13 mouse cellular contexts compared by ENCODE assay signal in genomic region chr12:79044668-79045067, GRCm38 (mm10). TPM values are rescaled to one million over a fixed set of nuclear protein-coding genes. Genes with fewer than 3 reads are reported as not detected.
DNase-seq lines count a peak whose midpoint lies in the region; ATAC-seq and TF ChIP-seq lines count a peak whose summit lies in the region.
"Had no signal": no experiment of that assay in that cellular context is flagged by ENCODE, and none has a peak within 500 bp of the region (broad histone marks: within the 10 kb centered on the region; RNA-seq: fewer than 3 reads in every experiment).

No protein-coding gene starts in this region.

- no peaks in the 10 kb centered on the region for H3K4me1 ChIP-seq in embryonic facial prominence, embryonic 11.5 days (ENCODE audit: control insufficient read depth, insufficient read depth, low read length)
- H3K4me1 ChIP-seq in embryonic facial prominence, embryonic 10.5 days: 0 out of 2 replicates have a peak, but pooled peaks cover 1% of the 10 kb centered on the region
- no peaks in the 10 kb centered on the region for H3K4me1 ChIP-seq in embryonic facial prominence, embryonic 15.5 days
- peaks cover 18 to 27% of the 10 kb centered on the region in 2 experiments for H3K4me1 ChIP-seq in heart, embryonic 14.5 days (ENCODE audit: control insufficient read depth in 2 of 2, insufficient read depth in 2 of 2, low read length in 2 of 2)
- H3K4me1 ChIP-seq in lung, embryonic 15.5 days: no peaks in the 10 kb centered on the region
- no peaks in the 10 kb centered on the region for H3K4me1 ChIP-seq in hindbrain, postnatal 0 days (ENCODE audit: insufficient read depth, low read length)
- H3K4me1 ChIP-seq: midbrain, embryonic 12.5 days had no signal

- 0 out of 2 replicates have a peak, but pooled peaks have one; percentile 59 for ATAC-seq in embryonic facial prominence, embryonic 11.5 days (replicated peaks; ENCODE audit: insufficient number of reproducible peaks, low FRiP score, low TSS enrichment, low read depth)
- peak; percentile 68; the same call in 1 of the 2 replicates for ATAC-seq in embryonic facial prominence, embryonic 15.5 days (ENCODE audit: insufficient number of reproducible peaks, low FRiP score, low TSS enrichment, low read depth)
- ATAC-seq in heart, embryonic 14.5 days (ENCODE audit: insufficient number of reproducible peaks, insufficient read depth, low FRiP score, low read depth): peak; percentile 83
- peak; percentile 42; the same call in 1 of the 2 replicates for ATAC-seq in lung, embryonic 15.5 days (ENCODE audit: borderline replicate concordance, extremely low read depth, low FRiP score, low TSS enrichment)
- ATAC-seq in CD4-positive, CD25-positive, alpha-beta regulatory T cell, adult 4 months: no peak
- no peak for ATAC-seq in hindbrain, postnatal 0 days
- ATAC-seq: forebrain, postnatal 0 days; Patski had no signal

- WGBS in embryonic facial prominence, embryonic 11.5 days: 69% methylated on average over 8 of the region's 8 CpGs
- WGBS in embryonic facial prominence, embryonic 10.5 days: 77% methylated on average over 8 of the region's 8 CpGs
- 63% methylated on average over 8 of the region's 8 CpGs for WGBS in embryonic facial prominence, embryonic 15.5 days
- 27% methylated on average over 8 of the region's 8 CpGs for WGBS in heart, embryonic 14.5 days
- WGBS in lung, embryonic 15.5 days: 67% methylated on average over 8 of the region's 8 CpGs
- 83% methylated on average over 8 of the region's 8 CpGs for WGBS in hindbrain, postnatal 0 days

- DNase-seq in embryonic facial prominence, embryonic 11.5 days (ENCODE audit: low spot score): peak; percentile 16
- no peak for DNase-seq in embryonic facial prominence, embryonic 10.5 days (ENCODE audit: low spot score)
- no peak for DNase-seq in hindbrain, postnatal 0 days (ENCODE audit: low spot score)
- DNase-seq in cerebellum, postnatal 10 days: no peak
- DNase-seq: forebrain, postnatal 0 days; kidney, adult 2 months; liver had no signal

- H3K27me3 ChIP-seq in embryonic facial prominence, embryonic 11.5 days (ENCODE audit: control insufficient read depth, insufficient read depth, low read length): no peaks in the 10 kb centered on the region
- H3K27me3 ChIP-seq in embryonic facial prominence, embryonic 10.5 days (replicated peaks; ENCODE audit: low read depth, poor library complexity, severe bottlenecking): no peaks in the 10 kb centered on the region
- H3K27me3 ChIP-seq in embryonic facial prominence, embryonic 15.5 days: no peaks in the 10 kb centered on the region
- peaks cover 22% of the 10 kb centered on the region for H3K27me3 ChIP-seq in heart, embryonic 14.5 days (ENCODE audit: control insufficient read depth, insufficient read depth, low read length)
- H3K27me3 ChIP-seq in lung, embryonic 15.5 days: no peaks in the 10 kb centered on the region
- no peaks in the 10 kb centered on the region for H3K27me3 ChIP-seq in hindbrain, postnatal 0 days (ENCODE audit: insufficient read depth, low read length)
- H3K27me3 ChIP-seq: midbrain, embryonic 12.5 days; Patski had no signal

- no peak overlapping the region for H3K9ac ChIP-seq in embryonic facial prominence, embryonic 11.5 days (replicated peaks; ENCODE audit: low read length)
- H3K9ac ChIP-seq in embryonic facial prominence, embryonic 15.5 days: no peak overlapping the region
- H3K9ac ChIP-seq in heart, embryonic 14.5 days (ENCODE audit: low read length): no peak overlapping the region
- H3K9ac ChIP-seq in lung, embryonic 15.5 days: no peak overlapping the region
- H3K9ac ChIP-seq in hindbrain, postnatal 0 days (replicated peaks; ENCODE audit: low read length): no peak overlapping the region
- H3K9ac ChIP-seq: forebrain, postnatal 0 days; midbrain, embryonic 12.5 days had no signal

- H3K4me3 ChIP-seq in embryonic facial prominence, embryonic 11.5 days (ENCODE audit: low read depth, low read length): no peak overlapping the region
- H3K4me3 ChIP-seq in embryonic facial prominence, embryonic 10.5 days: no peak overlapping the region
- H3K4me3 ChIP-seq in embryonic facial prominence, embryonic 15.5 days (replicated peaks): no peak overlapping the region
- no peak overlapping the region for H3K4me3 ChIP-seq in heart, embryonic 14.5 days (ENCODE audit: control insufficient read depth in 1 of 2, insufficient read depth in 1 of 2, low read depth in 1 of 2, low read length in 2 of 2)
- no peak overlapping the region for H3K4me3 ChIP-seq in lung, embryonic 15.5 days
- no peak overlapping the region for H3K4me3 ChIP-seq in hindbrain, postnatal 0 days (ENCODE audit: low read length)
- H3K4me3 ChIP-seq: midbrain, embryonic 12.5 days had no signal

- H3K36me3 ChIP-seq in embryonic facial prominence, embryonic 11.5 days (replicated peaks; ENCODE audit: control insufficient read depth, insufficient read depth, low read depth, low read length): no peaks in the 10 kb centered on the region
- peaks cover 55% of the 10 kb centered on the region for H3K36me3 ChIP-seq in embryonic facial prominence, embryonic 10.5 days (replicated peaks)
- H3K36me3 ChIP-seq in embryonic facial prominence, embryonic 15.5 days: no peaks in the 10 kb centered on the region
- H3K36me3 ChIP-seq in heart, embryonic 14.5 days (ENCODE audit: control insufficient read depth, insufficient read depth, low read length): peaks cover 7% of the 10 kb centered on the region
- H3K36me3 ChIP-seq in lung, embryonic 15.5 days: no peaks in the 10 kb centered on the region; the same call in 1 of the 2 replicates
- no peaks in the 10 kb centered on the region for H3K36me3 ChIP-seq in hindbrain, postnatal 0 days (ENCODE audit: insufficient read depth, low read length)

- H3K9me3 ChIP-seq in embryonic facial prominence, embryonic 11.5 days (replicated peaks; ENCODE audit: control insufficient read depth, low read length): no peaks in the 10 kb centered on the region
- 0 out of 2 replicates have a peak, but pooled peaks cover 2% of the 10 kb centered on the region for H3K9me3 ChIP-seq in embryonic facial prominence, embryonic 10.5 days
- H3K9me3 ChIP-seq in embryonic facial prominence, embryonic 15.5 days (replicated peaks): no peaks in the 10 kb centered on the region
- no peaks in the 10 kb centered on the region for H3K9me3 ChIP-seq in heart, embryonic 14.5 days (ENCODE audit: control insufficient read depth, low read length)
- no peaks in the 10 kb centered on the region for H3K9me3 ChIP-seq in lung, embryonic 15.5 days
- H3K9me3 ChIP-seq in hindbrain, postnatal 0 days (ENCODE audit: low read length): 0 out of 2 replicates have a peak, but pooled peaks cover 2% of the 10 kb centered on the region
- H3K9me3 ChIP-seq: midbrain, embryonic 12.5 days had no signal

- no peak overlapping the region for H3K27ac ChIP-seq in embryonic facial prominence, embryonic 11.5 days (replicated peaks; ENCODE audit: low read depth, low read length)
- H3K27ac ChIP-seq in embryonic facial prominence, embryonic 10.5 days (replicated peaks): no peak overlapping the region
- H3K27ac ChIP-seq in embryonic facial prominence, embryonic 15.5 days (replicated peaks): no peak overlapping the region
- H3K27ac ChIP-seq in heart, embryonic 14.5 days (replicated peaks in 1 of 2; ENCODE audit: control insufficient read depth in 1 of 2, insufficient read depth in 1 of 2, low read depth in 2 of 2, low read length in 2 of 2): 0 out of 4 replicates have a peak overlapping the region, but pooled peaks of 1 of the 2 experiments have one; percentile 24
- H3K27ac ChIP-seq in lung, embryonic 15.5 days: no peak overlapping the region
- H3K27ac ChIP-seq in hindbrain, postnatal 0 days: no peak overlapping the region
- H3K27ac ChIP-seq: midbrain, embryonic 12.5 days had no signal

- no peak for TF ChIP-seq CTCF in hindbrain, postnatal 0 days (IDR thresholded peaks at IDR 0.05; ENCODE audit: low read depth)

- H3K4me2 ChIP-seq in embryonic facial prominence, embryonic 11.5 days (ENCODE audit: low read depth, low read length): no peak overlapping the region
- no peak overlapping the region for H3K4me2 ChIP-seq in embryonic facial prominence, embryonic 15.5 days (replicated peaks)
- no peak overlapping the region for H3K4me2 ChIP-seq in heart, embryonic 14.5 days (ENCODE audit: low read length)
- H3K4me2 ChIP-seq in lung, embryonic 15.5 days: no peak overlapping the region
- no peak overlapping the region for H3K4me2 ChIP-seq in hindbrain, postnatal 0 days (ENCODE audit: low read depth, low read length)
- H3K4me2 ChIP-seq: midbrain, embryonic 12.5 days had no signal

RNA-seq across cellular contexts. Expression of gene Plekhh1, which starts 15.7 kb away (rescaled TPM):
- 2.5 and 3.5 TPM in 2 replicates for polyA plus RNA-seq in embryonic facial prominence, embryonic 11.5 days (2014; fragmentation: Nextera tagmentation; extraction: Ambion mirVana)
- 4.3 and 5.9 TPM in 2 replicates for polyA plus RNA-seq in embryonic facial prominence, embryonic 10.5 days (2016; fragmentation: Nextera tagmentation; extraction: Ambion mirVana)
- 4.0 and 4.2 TPM in 2 replicates for polyA plus RNA-seq in embryonic facial prominence, embryonic 15.5 days (2015; fragmentation: Nextera tagmentation; extraction: Ambion mirVana)
- polyA plus RNA-seq in heart, embryonic 14.5 days (2014; fragmentation: Nextera tagmentation; extraction: Ambion mirVana): 2.4 and 2.6 TPM in 2 replicates
- polyA plus RNA-seq in lung, embryonic 15.5 days (2015; fragmentation: Nextera tagmentation; extraction: Ambion mirVana): 3.3 and 3.4 TPM in 2 replicates
- under 1 TPM in 1 of 2 experiments, not detected in 1; 0.12 TPM for polyA plus RNA-seq in CD4-positive, CD25-positive, alpha-beta regulatory T cell, adult 4 months (2017; shearing (Covaris generic))
- 5.5 and 5.9 TPM in 2 replicates for total RNA-seq in hindbrain, postnatal 0 days (2014; rRNA removed)
- polyA plus RNA-seq in hindbrain, postnatal 0 days (2015; fragmentation: Nextera tagmentation; extraction: Ambion mirVana): 1.2 and 1.4 TPM in 2 replicates

RNA-seq across cellular contexts. Expression of gene Tmem229b, which starts 37.2 kb away (rescaled TPM):
- polyA plus RNA-seq in embryonic facial prominence, embryonic 11.5 days (2014; fragmentation: Nextera tagmentation; extraction: Ambion mirVana): 3.5 and 3.9 TPM in 2 replicates
- 3.5 and 3.8 TPM in 2 replicates for polyA plus RNA-seq in embryonic facial prominence, embryonic 10.5 days (2016; fragmentation: Nextera tagmentation; extraction: Ambion mirVana)
- polyA plus RNA-seq in embryonic facial prominence, embryonic 15.5 days (2015; fragmentation: Nextera tagmentation; extraction: Ambion mirVana): 10.3 and 11.8 TPM in 2 replicates
- 1.8 and 2.2 TPM in 2 replicates for polyA plus RNA-seq in heart, embryonic 14.5 days (2014; fragmentation: Nextera tagmentation; extraction: Ambion mirVana)
- 5.4 and 7.3 TPM in 2 replicates for polyA plus RNA-seq in lung, embryonic 15.5 days (2015; fragmentation: Nextera tagmentation; extraction: Ambion mirVana)
- 10 to 100 TPM; 33.4 to 52.5 TPM for polyA plus RNA-seq in CD4-positive, CD25-positive, alpha-beta regulatory T cell, adult 4 months (2017; shearing (Covaris generic))
- total RNA-seq in hindbrain, postnatal 0 days (2014; rRNA removed): 192 and 214 TPM in 2 replicates
- 51.0 and 54.4 TPM in 2 replicates for polyA plus RNA-seq in hindbrain, postnatal 0 days (2015; fragmentation: Nextera tagmentation; extraction: Ambion mirVana)

RNA-seq across cellular contexts. Expression of gene Pigh, which starts 44.8 kb away (rescaled TPM):
- 30.5 and 34.0 TPM in 2 replicates for polyA plus RNA-seq in embryonic facial prominence, embryonic 11.5 days (2014; fragmentation: Nextera tagmentation; extraction: Ambion mirVana)
- 32.7 and 33.4 TPM in 2 replicates for polyA plus RNA-seq in embryonic facial prominence, embryonic 10.5 days (2016; fragmentation: Nextera tagmentation; extraction: Ambion mirVana)
- polyA plus RNA-seq in embryonic facial prominence, embryonic 15.5 days (2015; fragmentation: Nextera tagmentation; extraction: Ambion mirVana): 32.6 and 34.8 TPM in 2 replicates
- polyA plus RNA-seq in heart, embryonic 14.5 days (2014; fragmentation: Nextera tagmentation; extraction: Ambion mirVana): 14.3 and 14.8 TPM in 2 replicates
- polyA plus RNA-seq in lung, embryonic 15.5 days (2015; fragmentation: Nextera tagmentation; extraction: Ambion mirVana): 23.9 and 28.6 TPM in 2 replicates
- polyA plus RNA-seq in CD4-positive, CD25-positive, alpha-beta regulatory T cell, adult 4 months (2017; shearing (Covaris generic)): 10 to 100 TPM; 31.8 to 35.7 TPM
- total RNA-seq in hindbrain, postnatal 0 days (2014; rRNA removed): 25.0 and 41.9 TPM in 2 replicates
- 12.8 TPM in 2 replicates for polyA plus RNA-seq in hindbrain, postnatal 0 days (2015; fragmentation: Nextera tagmentation; extraction: Ambion mirVana)

Comparison
In these comparisons a context has a peak if more than half of its experiments do, and no peak if none do; other contexts are left out.
1. ATAC-seq: peak in embryonic facial prominence, embryonic 11.5 days (single experiment), embryonic facial prominence, embryonic 15.5 days (single experiment), heart, embryonic 14.5 days (single experiment) and lung, embryonic 15.5 days (single experiment); none in CD4-positive, CD25-positive, alpha-beta regulatory T cell, adult 4 months (single experiment) and hindbrain, postnatal 0 days (single experiment).